Mouse (Mus musculus) forebrain, embryonic 15.5 days (tissue): Measurements from ENCODE around the gene Smndc1. TPM values are rescaled to one million over a fixed set of nuclear protein-coding genes. Genes with fewer than 3 reads are reported as not detected.
"Not testable (repeated sequence)": the region's sequence is repeated elsewhere in the genome, so short reads cannot be mapped to it uniquely, and the experiment has no call there.

Experiments
- ATAC-seq: fragments of 200-750 bp; cut with Nextera tagmentation; replicated peaks from 2 replicates; pipeline ENCODE4 v1.8.0; 2017; ENCODE audit warnings: mild to moderate bottlenecking, moderate TSS enrichment, moderate library complexity
- H3K27ac ChIP-seq: fragments of 300-500 bp; sonication (generic); replicated peaks from 2 replicates; pipeline ENCODE4 v1.5.1; 2015; ENCODE audit warnings: mild to moderate bottlenecking, inconsistent platforms
- H3K27me3 ChIP-seq: fragments of 300-500 bp; sonication (generic); 2 replicates; pipeline ENCODE4 v1.6.1; 2015; ENCODE audit warnings: inconsistent platforms
- H3K36me3 ChIP-seq: fragments of 300-500 bp; sonication (generic); 2 replicates; pipeline ENCODE4 v1.6.1; 2015; ENCODE audit warnings: mild to moderate bottlenecking, inconsistent platforms
- H3K4me1 ChIP-seq: fragments of 300-500 bp; sonication (generic); 2 replicates; pipeline ENCODE4 v1.6.1; 2015; ENCODE audit warnings: inconsistent platforms
- H3K4me2 ChIP-seq: fragments of 300-500 bp; sonication (generic); replicated peaks from 2 replicates; pipeline ENCODE4 v1.6.1; 2015; ENCODE audit warnings: mild to moderate bottlenecking, inconsistent platforms
- H3K4me3 ChIP-seq: fragments of 300-500 bp; sonication (generic); 2 replicates; pipeline ENCODE4 v1.5.1; 2015; ENCODE audit warnings: mild to moderate bottlenecking, inconsistent platforms
- H3K9ac ChIP-seq: fragments of 300-500 bp; sonication (generic); replicated peaks from 2 replicates; pipeline ENCODE4 v1.6.1; 2015; ENCODE audit warnings: mild to moderate bottlenecking, inconsistent platforms
- H3K9me3 ChIP-seq: fragments of 300-500 bp; sonication (generic); 2 replicates; pipeline ENCODE4 v1.6.1; 2016; ENCODE audit warnings: inconsistent platforms
- WGBS: fragments of 180-500 bp; shearing (Covaris S2); methylation state at CpG from one replicate; pipeline ENCODE4 v1.1.7; 2015; ENCODE audit warnings: mixed read lengths; 5-methylcytosine and 5-hydroxymethylcytosine counted together
- polyA plus RNA-seq: library from polyadenylated mRNA; unstranded; fragments of >200 nt; fragmentation: Nextera tagmentation; extraction: Ambion mirVana; gene quantifications from 2 replicates; pipeline ENCODE4 v1.2.1, GENCODE M21; 2015

The Smndc1 gene
- polyA plus RNA-seq, 1 experiment from 2014 or later: 41.0 TPM

GRCm38 (mm10) chr19:53407350-53407749 lies 17.0 kb upstream of the Smndc1 start:
- Histone ChIP-seq H3K4me1 (0 out of 2 replicates have a peak, but pooled peaks cover 2% of the 10 kb centered on the region), H3K27me3 (no peaks in the 10 kb centered on the region), H3K9me3 (no peaks in the 10 kb centered on the region), H3K9ac (no peak overlapping the region), H3K4me3 (no peak overlapping the region), H3K27ac (no peak overlapping the region), H3K4me2 (no peak overlapping the region), H3K36me3 (no peaks in the 10 kb centered on the region)
- WGBS: 93% methylated on average over 2 of the region's 2 CpGs
- no peak for ATAC-seq

- Histone ChIP-seq H3K4me1 (no peaks in the 10 kb centered on the region), H3K9me3 (no peaks in the 10 kb centered on the region), H3K4me2 (no peak overlapping the region), H3K27me3 (no peaks in the 10 kb centered on the region), H3K27ac (no peak overlapping the region), H3K36me3 (no peaks in the 10 kb centered on the region), H3K9ac (no peak overlapping the region), H3K4me3 (no peak overlapping the region)
- ATAC-seq: no peak
- WGBS: 73% methylated on average over 2 of the region's 2 CpGs
These were observed 15.4 kb upstream of the Smndc1 start for GRCm38 (mm10) chr19:53405810-53406209.

GRCm38 (mm10) chr19:53404837-53405356 lies 14.5 kb upstream of the Smndc1 start:
- ATAC-seq: no peak
- 78% methylated on average over 18 of the region's 18 CpGs for WGBS
- Histone ChIP-seq H3K27me3 (no peaks in the 10 kb centered on the region), H3K4me1 (no peaks in the 10 kb centered on the region), H3K27ac (no peak overlapping the region), H3K9me3 (no peaks in the 10 kb centered on the region), H3K4me3 (no peak overlapping the region), H3K36me3 (no peaks in the 10 kb centered on the region), H3K9ac (no peak overlapping the region), H3K4me2 (no peak overlapping the region)

- Histone ChIP-seq H3K4me2 (no peak overlapping the region), H3K36me3 (no peaks in the 10 kb centered on the region), H3K27me3 (no peaks in the 10 kb centered on the region), H3K9ac (no peak overlapping the region), H3K27ac (no peak overlapping the region), H3K9me3 (no peaks in the 10 kb centered on the region), H3K4me1 (no peaks in the 10 kb centered on the region), H3K4me3 (no peak overlapping the region)
- ATAC-seq: no peak
- 92% methylated on average over 10 of the region's 10 CpGs for WGBS
These were observed 13.9 kb upstream of the Smndc1 start for GRCm38 (mm10) chr19:53404219-53404836.

- H3K9me3 ChIP-seq: no peaks in the 10 kb centered on the region
- H3K4me3 ChIP-seq: no peak overlapping the region
- 60% methylated on average over 12 of the region's 12 CpGs for WGBS
- H3K4me1 ChIP-seq: no peaks in the 10 kb centered on the region
- ATAC-seq: no peak
- H3K9ac ChIP-seq: no peak overlapping the region
- H3K4me2 ChIP-seq: no peak overlapping the region
- H3K36me3 ChIP-seq: no peaks in the 10 kb centered on the region
- H3K27me3 ChIP-seq: no peaks in the 10 kb centered on the region
- no peak overlapping the region for H3K27ac ChIP-seq
These were observed 12.5 kb upstream of the Smndc1 start for GRCm38 (mm10) chr19:53402741-53403432.

- WGBS: 87% methylated on average over 16 of the region's 16 CpGs
- no peaks in the 10 kb centered on the region for H3K27me3 ChIP-seq
- H3K9ac ChIP-seq: no peak overlapping the region
- no peaks in the 10 kb centered on the region for H3K4me1 ChIP-seq
- H3K9me3 ChIP-seq: no peaks in the 10 kb centered on the region
- H3K36me3 ChIP-seq: no peaks in the 10 kb centered on the region
- no peak overlapping the region for H3K27ac ChIP-seq
- no peak for ATAC-seq
- H3K4me3 ChIP-seq: no peak overlapping the region
- H3K4me2 ChIP-seq: no peak overlapping the region
These were observed 10.1 kb upstream of the Smndc1 start for GRCm38 (mm10) chr19:53400332-53401110.

GRCm38 (mm10) chr19:53399213-53399612 lies 8.8 kb upstream of the Smndc1 start:
- no peak for ATAC-seq
- WGBS: 91% methylated on average over 4 of the region's 4 CpGs

GRCm38 (mm10) chr19:53397451-53398233 lies 7.3 kb upstream of the Smndc1 start:
- WGBS: 86% methylated on average over 12 of the region's 12 CpGs
- Histone ChIP-seq H3K9me3 (no peaks in the 10 kb centered on the region), H3K36me3 (no peaks in the 10 kb centered on the region), H3K4me3 (no peak overlapping the region), H3K27ac (no peak overlapping the region), H3K4me1 (no peaks in the 10 kb centered on the region), H3K27me3 (no peaks in the 10 kb centered on the region), H3K4me2 (no peak overlapping the region), H3K9ac (no peak overlapping the region)
- ATAC-seq: no peak

More at GRCm38 (mm10) chr19:53399213-53399612, 8.8 kb upstream of the Smndc1 start:
- Histone ChIP-seq H3K4me2 (no peak overlapping the region), H3K9me3 (no peaks in the 10 kb centered on the region), H3K36me3 (no peaks in the 10 kb centered on the region), H3K4me3 (no peak overlapping the region), H3K9ac (no peak overlapping the region), H3K4me1 (no peaks in the 10 kb centered on the region), H3K27ac (no peak overlapping the region), H3K27me3 (no peaks in the 10 kb centered on the region)

- H3K27ac ChIP-seq, H3K9ac ChIP-seq: not testable (repeated sequence)
- 46% methylated on average over 5 of the region's 5 CpGs for WGBS
These were observed 5.4 kb upstream of the Smndc1 start for GRCm38 (mm10) chr19:53395805-53396204.

GRCm38 (mm10) chr19:53394956-53395355 lies 4.6 kb upstream of the Smndc1 start:
- H3K36me3 ChIP-seq, H3K4me2 ChIP-seq, H3K4me1 ChIP-seq, H3K4me3 ChIP-seq, H3K27me3 ChIP-seq, H3K9me3 ChIP-seq, H3K9ac ChIP-seq, ATAC-seq, H3K27ac ChIP-seq: not testable (repeated sequence)
- 68% methylated on average over 3 of the region's 3 CpGs for WGBS

More at GRCm38 (mm10) chr19:53395805-53396204, 5.4 kb upstream of the Smndc1 start:
- H3K36me3 ChIP-seq, H3K4me3 ChIP-seq, ATAC-seq, H3K4me1 ChIP-seq, H3K27me3 ChIP-seq, H3K4me2 ChIP-seq, H3K9me3 ChIP-seq: not testable (repeated sequence)

GRCm38 (mm10) chr19:53394552-53394951 lies 4.2 kb upstream of the Smndc1 start:
- no peak overlapping the region for H3K9ac ChIP-seq
- no peak overlapping the region for H3K4me2 ChIP-seq
- no peak for ATAC-seq
- H3K36me3 ChIP-seq: no peaks in the 10 kb centered on the region
- no peak overlapping the region for H3K27ac ChIP-seq
- H3K27me3 ChIP-seq: no peaks in the 10 kb centered on the region
- no peak overlapping the region for H3K4me3 ChIP-seq
- 17% methylated on average over 7 of the region's 7 CpGs for WGBS
- H3K9me3 ChIP-seq: no peaks in the 10 kb centered on the region
- peaks cover 10% of the 10 kb centered on the region for H3K4me1 ChIP-seq
